Mouse (Mus musculus): ENCODE measurements around the gene Krt6b.
"Not testable (repeated sequence)": the region's sequence is repeated elsewhere in the genome, so short reads cannot be mapped to it uniquely, and the experiment has no call there.

Gene Krt6b

GRCm38 (mm10) chr15:101680187-101680586, at the start of gene Krt6b:
TSS of gene Krt6b (minus strand) at chr15:101680287.
- DNase-seq (ENCODE audit: low spot score): no peak

DNA sequence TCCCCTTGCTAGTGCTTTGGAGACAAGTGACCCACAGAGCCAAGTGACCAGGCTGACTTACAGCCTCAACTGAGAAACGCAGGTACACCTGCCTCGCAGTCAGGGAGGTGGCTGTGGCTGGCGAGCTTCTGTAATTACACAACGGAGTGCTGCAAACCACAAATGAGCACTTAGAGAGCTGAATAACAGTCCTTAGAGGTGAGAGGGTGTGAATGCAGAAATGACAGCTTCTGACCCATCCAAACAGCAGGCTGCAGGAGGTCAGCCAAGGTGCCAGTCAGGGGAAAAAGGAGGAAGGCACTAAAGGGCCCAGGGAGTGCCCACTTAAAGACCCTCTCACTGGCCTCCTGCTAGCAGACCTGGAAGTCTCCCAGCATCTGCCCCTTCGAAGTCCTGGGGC, 44.6 kb upstream of the Krt6b start:
- no peak for DNase-seq (ENCODE audit: low spot score)

GRCm38 (mm10) chr15:101715831-101716230, 35.7 kb upstream of the Krt6b start:
- DNase-seq (ENCODE audit: low spot score): no peak

GRCm38 (mm10) chr15:101714356-101714755, 34.3 kb upstream of the Krt6b start:
- no peak for DNase-seq (ENCODE audit: low spot score)

DNA sequence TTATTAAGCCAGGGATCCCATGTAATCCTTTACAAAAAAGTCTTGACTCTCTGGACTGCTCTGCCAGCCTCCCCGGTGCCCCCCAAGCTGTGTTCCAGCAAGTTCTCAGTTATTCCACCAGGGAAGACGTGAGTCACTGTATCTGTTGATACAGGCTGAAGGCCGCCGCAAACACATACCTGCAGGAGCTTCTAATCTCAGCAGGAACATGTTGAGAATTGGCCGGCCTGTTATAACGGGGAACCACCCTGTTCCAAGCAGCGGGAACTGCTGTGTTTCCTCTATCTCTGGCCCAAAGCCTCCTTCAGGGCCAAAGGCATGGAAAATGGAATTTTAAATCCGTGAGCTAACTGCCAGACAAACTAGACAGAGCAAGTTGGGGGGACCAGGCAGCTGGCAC, 33.6 kb upstream of the Krt6b start:
- no peak for DNase-seq (ENCODE audit: low spot score)

- DNase-seq (ENCODE audit: low spot score): no peak
These were observed 32.6 kb upstream of the Krt6b start, which contains the start of gene Krt5 for GRCm38 (mm10) chr15:101712720-101713119. TSS of gene Krt5 (minus strand) at chr15:101712898.

DNA sequence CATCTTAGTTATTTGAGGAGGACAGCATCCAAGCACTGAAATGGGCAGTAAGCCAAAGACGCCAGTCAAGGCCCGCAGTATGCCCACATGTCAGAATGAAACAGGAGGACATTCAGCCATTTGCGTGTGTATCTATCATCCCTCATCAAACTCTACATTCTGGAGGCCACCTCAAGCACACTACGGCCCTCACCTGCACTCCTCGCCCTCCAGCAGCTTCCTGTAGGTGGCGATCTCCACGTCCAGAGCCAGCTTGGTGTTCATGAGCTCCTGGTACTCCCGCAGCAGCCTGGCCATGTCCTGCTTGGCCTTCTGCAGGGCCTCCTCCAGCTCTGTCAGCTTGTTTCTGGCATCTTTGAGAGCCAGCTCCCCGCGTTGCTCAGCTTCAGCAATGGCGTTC, 28.6 kb upstream of the Krt6b start:
- no peak for DNase-seq (ENCODE audit: low spot score)

GRCm38 (mm10) chr15:101707454-101707853, 27.4 kb upstream of the Krt6b start:
- no peak for DNase-seq (ENCODE audit: low spot score)

GRCm38 (mm10) chr15:101704066-101704465, 24.0 kb upstream of the Krt6b start:
- DNase-seq (ENCODE audit: low spot score): no peak

DNA sequence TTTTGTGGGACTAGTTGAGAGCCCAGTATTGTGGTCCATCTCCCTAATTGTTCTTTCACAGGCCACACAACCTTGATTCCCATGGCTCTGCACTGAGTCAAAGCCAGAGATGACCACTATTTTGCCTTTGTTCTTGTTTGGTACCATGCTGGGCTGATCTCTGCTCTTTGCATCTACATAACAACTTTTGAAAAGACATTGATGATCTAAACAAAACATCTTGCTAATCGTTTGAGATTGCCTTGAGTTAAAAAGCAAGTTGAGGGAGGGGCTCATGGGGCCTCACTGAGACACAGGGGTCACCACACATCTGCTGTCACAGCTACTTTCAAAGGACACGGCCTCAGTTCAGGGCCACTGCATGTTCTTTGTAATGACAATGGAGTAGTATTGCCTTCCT, 22.3 kb upstream of the Krt6b start:
- no peak for DNase-seq (ENCODE audit: low spot score)

GRCm38 (mm10) chr15:101699866-101700265, 19.8 kb upstream of the Krt6b start:
- DNase-seq (ENCODE audit: low spot score): no peak

GRCm38 (mm10) chr15:101699192-101699591, 19.1 kb upstream of the Krt6b start:
- no peak for DNase-seq (ENCODE audit: low spot score)

- no peak for DNase-seq (ENCODE audit: low spot score)
These were observed 17.5 kb upstream of the Krt6b start for GRCm38 (mm10) chr15:101697326-101698188.

DNA sequence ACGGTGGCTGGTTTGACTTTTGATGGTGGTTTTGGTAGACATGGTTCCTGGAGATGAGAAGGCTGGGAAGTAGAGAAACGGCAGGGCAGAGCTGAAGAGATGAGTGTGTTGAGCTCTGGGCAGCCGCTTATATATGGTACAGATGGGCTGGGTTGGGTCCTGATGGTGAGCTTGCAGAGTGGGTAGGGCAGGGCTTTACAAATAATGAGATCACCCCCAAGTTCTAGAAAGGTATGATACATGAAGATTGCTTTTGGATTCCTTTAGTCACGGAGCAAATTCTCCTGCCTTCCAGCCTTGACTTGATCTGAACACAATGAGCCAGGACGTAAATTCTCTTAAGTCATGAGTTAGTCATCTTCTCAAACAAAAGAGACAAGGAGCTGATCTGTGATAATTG, 14.1 kb upstream of the Krt6b start, which contains the start of gene Krt6a:
Gene Krt6a, minus strand, starts transcription at position 101 of the 400 bp plus-strand sequence.
- DNase-seq (ENCODE audit: low spot score): no peak

DNA sequence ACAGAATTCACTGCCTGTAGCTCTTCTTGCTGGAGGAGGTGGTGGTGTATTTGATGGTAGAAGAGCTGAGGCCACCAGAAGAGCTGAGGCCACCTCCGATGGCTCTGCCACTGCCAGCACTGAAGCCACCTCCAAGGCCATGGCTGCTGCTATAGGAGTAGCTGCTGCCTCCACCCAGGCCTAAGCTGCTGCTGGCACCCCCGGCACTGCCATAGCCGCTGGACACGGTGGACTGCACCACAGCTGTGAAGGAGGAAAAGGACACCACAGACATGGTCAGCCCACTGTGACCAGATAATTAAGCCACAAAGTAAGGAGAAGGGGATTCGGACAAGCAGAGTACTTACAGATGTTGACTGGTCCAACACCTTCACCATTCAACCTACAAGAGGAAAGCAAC, 10.4 kb upstream of the Krt6b start:
- DNase-seq (ENCODE audit: low spot score): not testable (repeated sequence)

GRCm38 (mm10) chr15:101688161-101688560, 8.1 kb upstream of the Krt6b start:
- no peak for DNase-seq (ENCODE audit: low spot score)

DNA sequence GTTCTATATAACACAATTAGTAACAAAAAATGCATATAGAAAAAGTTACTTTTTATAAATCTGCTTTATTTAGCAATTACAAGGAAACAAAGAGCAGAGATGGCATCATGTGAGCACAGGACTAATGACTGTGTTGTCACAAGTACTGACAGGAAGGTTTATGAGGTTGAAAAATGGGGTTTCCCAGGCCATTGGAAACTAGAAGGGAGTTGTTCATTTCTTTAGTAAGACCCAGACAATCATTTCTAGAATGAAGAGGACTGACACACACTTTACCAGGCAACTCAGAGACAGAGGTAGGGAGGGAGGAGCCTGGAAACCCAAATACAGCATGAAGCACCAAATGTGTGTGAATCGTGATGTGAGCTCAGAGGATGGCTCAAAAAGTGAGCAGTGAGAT, 4.1 kb downstream of the Krt6b start:
- no peak for DNase-seq (ENCODE audit: low spot score)

GRCm38 (mm10) chr15:101652736-101653265, 27.3 kb downstream of the Krt6b start:
- DNase-seq (ENCODE audit: low spot score): no peak

DNA sequence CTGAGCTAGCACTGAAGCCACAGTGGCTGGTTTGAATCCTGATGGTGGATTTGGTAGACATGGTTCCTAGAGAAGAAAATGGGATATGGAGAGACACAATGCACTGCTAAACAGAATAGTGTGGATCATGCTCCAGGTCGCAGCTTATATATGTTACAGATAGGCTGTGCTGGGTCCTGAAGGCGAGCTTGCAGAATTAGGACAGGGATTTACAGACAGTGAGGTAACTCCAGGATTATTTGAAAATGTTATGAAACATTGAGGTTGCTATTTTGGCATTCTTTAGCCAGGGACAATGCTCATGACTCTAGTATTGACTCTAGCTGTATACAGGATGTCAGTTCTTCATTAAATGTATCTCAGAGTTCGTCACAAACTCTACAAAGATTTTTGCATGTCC, 32.8 kb downstream of the Krt6b start, which contains the start of gene Gm5478:
Gene Gm5478, minus strand, starts transcription at position 101 of the 400 bp plus-strand sequence.
- no peak for DNase-seq (ENCODE audit: low spot score)

DNA sequence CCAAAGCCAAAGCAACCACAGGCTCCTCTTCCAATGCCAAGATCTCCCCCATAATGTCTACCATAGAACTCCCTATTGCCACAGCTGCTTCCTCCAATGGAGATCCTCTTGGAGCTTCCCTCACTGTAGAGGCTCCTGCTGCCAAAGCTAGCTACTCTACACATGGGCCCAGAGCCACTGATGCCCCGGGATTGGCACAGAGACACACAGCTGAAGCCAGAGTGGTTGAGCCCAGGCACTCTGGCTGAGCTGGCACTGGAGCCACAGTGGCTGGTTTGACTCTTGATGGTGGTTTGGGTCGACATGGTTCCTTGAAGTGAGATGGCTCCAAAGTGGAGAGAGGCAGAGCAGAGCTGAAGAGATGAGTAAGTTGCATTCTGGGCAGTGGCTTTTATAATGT, 52.2 kb downstream of the Krt6b start, which contains the start of gene Gm5414:
Gene Gm5414, minus strand, starts transcription at position 305 of the 400 bp plus-strand sequence.
- DNase-seq (ENCODE audit: low spot score): no peak
